Mouse (Mus musculus) E14TG2a.4 (cell line): ENCODE measurements around the gene Kif2c.

ENCODE experiments used
- CTCF ChIP-seq: conservative IDR thresholded peaks from 2 replicates; pipeline ENCODE4 v1.5.1; 2014; ENCODE audit warnings: low read length
- NANOG ChIP-seq: IDR thresholded peaks from 2 replicates; pipeline ENCODE4 v1.6.1; 2014; ENCODE audit warnings: borderline replicate concordance, low read length, mixed read lengths
- POU5F1 ChIP-seq: IDR thresholded peaks from 2 replicates; pipeline ENCODE4 v1.6.1; 2014; ENCODE audit warnings: low read length, borderline replicate concordance

- TF ChIP-seq CTCF, result no peak
- no peak for TF ChIP-seq NANOG
- TF ChIP-seq POU5F1, result no peak
Observed at GRCm38 (mm10) chr4:117161183-117161582, 21.3 kb downstream of the Kif2c start.
